Mouse (Mus musculus) liver, embryonic 14.5 days (tissue): ENCODE results near the gene Ttll6.

Experiments used
- CTCF ChIP-seq: IDR thresholded peaks from 2 replicates; pipeline ENCODE4 v1.5.1; 2016; ENCODE audit warnings: antibody characterized with exemption, low read depth, control low read depth
- EP300 ChIP-seq: IDR thresholded peaks from 2 replicates; pipeline ENCODE4 v1.6.1; 2016; ENCODE audit warnings: antibody characterized with exemption, low read depth

DNA sequence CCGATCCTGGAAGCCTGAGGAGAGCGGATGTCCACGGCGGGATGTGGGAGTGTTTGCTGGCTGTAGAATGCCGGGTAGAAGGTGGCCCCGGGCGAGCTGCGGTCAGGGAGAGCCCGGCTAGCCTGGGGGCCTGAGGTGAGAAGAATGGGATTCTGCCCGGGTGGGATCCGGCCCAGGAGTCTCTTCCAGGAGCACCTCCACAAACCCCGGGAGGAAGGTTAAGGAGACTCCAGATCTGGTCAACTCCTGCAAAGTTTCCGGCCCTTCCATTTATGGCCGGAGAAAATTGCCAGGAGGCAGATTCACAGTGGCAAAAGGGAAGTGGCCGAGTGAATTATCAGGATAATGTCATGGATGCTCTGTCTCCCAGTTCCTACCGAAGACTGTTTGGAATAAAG, 70.2 kb downstream of the Ttll6 start:
- TF ChIP-seq CTCF (no peak), EP300 (no peak)
